Mouse (Mus musculus): ENCODE results near the gene Abhd6. TPM values are rescaled to one million over a fixed set of nuclear protein-coding genes. Genes with fewer than 3 reads are reported as not detected.

Gene Abhd6
- polyA plus RNA-seq, 1 experiment: 13.2 TPM

GRCm38 (mm10) chr14:8095562-8095950, 92.9 kb downstream of the Abhd6 start:
- WGBS: 15% methylated on average over 7 of the region's 7 CpGs
- DNase-seq: peak; percentile 24
- Histone ChIP-seq H3K4me1 (ENCODE audit: control insufficient read depth, insufficient read depth, low read length) (peaks cover 14% of the 10 kb centered on the region), H3K4me3 (replicated peaks; ENCODE audit: extremely low read depth, low read depth, low read length) (peak overlapping the region; percentile 45)
- no peak for TF ChIP-seq CTCF (IDR thresholded peaks at IDR 0.05; ENCODE audit: insufficient read depth, low read length)
- peak; percentile 29; the same call in 1 of the 2 replicates for TF ChIP-seq POLR2A (IDR thresholded peaks at IDR 0.05; ENCODE audit: borderline replicate concordance, extremely low read depth, low read depth, low read length)

DNA sequence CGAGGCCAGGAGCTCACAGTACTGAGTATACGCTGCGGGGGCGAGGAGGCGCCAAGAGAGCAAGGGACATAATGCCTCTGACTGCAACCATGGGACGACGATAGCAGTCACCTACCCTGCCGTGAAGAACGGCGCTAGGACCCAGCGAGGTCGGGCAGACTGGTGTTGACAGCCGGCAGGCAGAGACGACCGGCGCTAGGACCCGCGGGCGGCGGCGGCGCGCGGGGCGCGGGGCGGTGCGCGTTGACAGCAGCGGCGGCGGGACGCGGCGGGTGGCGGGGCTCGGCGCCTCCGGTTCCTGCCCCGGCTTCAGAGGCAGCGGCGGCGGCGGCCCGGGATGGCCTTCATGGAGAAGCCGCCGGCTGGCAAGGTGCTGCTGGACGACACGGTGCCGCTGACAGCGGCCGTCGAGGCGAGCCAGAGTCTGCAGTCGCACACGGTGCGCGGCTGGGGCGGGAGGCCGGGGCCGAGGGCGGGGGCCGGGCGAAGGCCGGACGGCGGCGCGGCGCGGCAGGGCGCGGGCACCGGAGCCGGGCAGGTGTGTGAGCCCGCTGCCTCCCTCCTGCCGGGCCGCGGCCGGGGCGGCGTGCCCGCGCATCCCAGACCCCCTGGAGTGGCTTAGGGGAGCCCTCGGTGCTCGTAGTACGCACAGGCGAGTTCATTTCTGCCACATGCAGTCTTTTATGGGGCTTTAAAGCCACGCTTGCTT, 95.4 kb downstream of the Abhd6 start, which contains the start of gene Pxk:
Gene Pxk (plus strand): TSS at position 234 of the 709 bp plus-strand sequence.
- WGBS: under 1% methylated on average over 83 of the region's 89 CpGs
- H3K4me1 ChIP-seq (ENCODE audit: control insufficient read depth, insufficient read depth, low read length): peaks cover 18% of the 10 kb centered on the region
- peak; percentile 25; the same call in 1 of the 2 replicates for TF ChIP-seq POLR2A (IDR thresholded peaks at IDR 0.05; ENCODE audit: borderline replicate concordance, extremely low read depth, low read depth, low read length)
- no peak for TF ChIP-seq CTCF (IDR thresholded peaks at IDR 0.05; ENCODE audit: insufficient read depth, low read length)
- DNase-seq: peak; percentile 91
- peak within 1 kb of the TSS; percentile 68 for H3K4me3 ChIP-seq (replicated peaks; ENCODE audit: extremely low read depth, low read depth, low read length)

- Histone ChIP-seq H3K4me3 (replicated peaks; ENCODE audit: extremely low read depth, low read depth, low read length) (peak overlapping the region; percentile 68), H3K4me1 (ENCODE audit: control insufficient read depth, insufficient read depth, low read length) (peaks cover 21% of the 10 kb centered on the region)
- TF ChIP-seq POLR2A (IDR thresholded peaks at IDR 0.05; ENCODE audit: borderline replicate concordance, extremely low read depth, low read depth, low read length) (no peak), CTCF (IDR thresholded peaks at IDR 0.05; ENCODE audit: insufficient read depth, low read length) (no peak)
- WGBS: 2% methylated on average over 5 of the region's 5 CpGs
- no peak for DNase-seq
These were observed 95.9 kb downstream of the Abhd6 start for GRCm38 (mm10) chr14:8098687-8098995.

DNA sequence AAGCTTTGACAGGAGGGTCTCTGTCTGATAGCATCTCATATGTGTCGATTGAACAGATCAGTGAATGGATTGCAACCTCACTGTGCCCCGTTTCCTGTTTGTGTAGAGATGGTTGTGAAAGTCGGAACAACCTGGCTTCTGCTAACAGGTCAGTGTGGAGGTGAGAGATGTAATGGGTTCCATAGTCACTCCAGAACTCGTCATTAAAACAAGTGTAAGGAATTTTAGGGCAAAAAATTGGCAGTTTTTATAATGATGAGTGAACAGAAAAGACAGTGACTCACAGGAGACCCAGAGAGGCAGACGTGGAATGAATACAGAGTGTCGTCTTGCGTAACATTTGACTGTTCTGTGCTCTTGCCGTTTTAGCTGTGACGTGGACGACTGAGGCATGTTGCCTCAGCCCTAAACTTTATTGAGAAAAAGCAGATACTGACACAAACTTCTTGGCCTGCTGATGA, 96.9 kb downstream of the Abhd6 start:
- H3K4me1 ChIP-seq (ENCODE audit: control insufficient read depth, insufficient read depth, low read length): peaks cover 21% of the 10 kb centered on the region
- no peak for DNase-seq
- 29% methylated on average over 10 of the region's 10 CpGs for WGBS
- H3K4me3 ChIP-seq (replicated peaks; ENCODE audit: extremely low read depth, low read depth, low read length): peak overlapping the region; percentile 59
- TF ChIP-seq CTCF (IDR thresholded peaks at IDR 0.05; ENCODE audit: insufficient read depth, low read length) (no peak), POLR2A (IDR thresholded peaks at IDR 0.05; ENCODE audit: borderline replicate concordance, extremely low read depth, low read depth, low read length) (no peak)

DNA sequence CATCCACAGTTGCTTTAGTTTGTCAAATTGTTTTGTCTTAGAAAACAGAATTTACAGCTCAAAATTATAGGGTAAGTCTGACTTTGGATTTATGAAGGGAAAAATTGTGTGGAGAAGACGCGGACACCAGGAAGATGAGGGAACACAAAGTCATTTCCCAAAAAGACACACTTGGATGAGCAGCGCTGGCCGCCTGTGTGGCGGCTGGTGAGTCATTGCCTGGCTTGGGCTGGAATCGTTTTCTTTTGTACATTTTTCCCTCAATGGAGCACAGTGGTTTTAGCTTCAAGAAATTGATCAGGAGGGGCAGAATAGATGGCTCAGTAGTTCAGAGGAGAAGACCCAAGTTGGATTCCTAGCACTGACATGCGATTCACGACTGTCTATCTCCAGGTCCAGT, 99.2 kb downstream of the Abhd6 start:
- TF ChIP-seq CTCF (IDR thresholded peaks at IDR 0.05; ENCODE audit: insufficient read depth, low read length): no peak
- no peak for TF ChIP-seq POLR2A (IDR thresholded peaks at IDR 0.05; ENCODE audit: borderline replicate concordance, extremely low read depth, low read depth, low read length)
- peaks cover 18% of the 10 kb centered on the region for H3K4me1 ChIP-seq (ENCODE audit: control insufficient read depth, insufficient read depth, low read length)
- 88% methylated on average over 8 of the region's 8 CpGs for WGBS
- H3K4me3 ChIP-seq (replicated peaks; ENCODE audit: extremely low read depth, low read depth, low read length): no peak overlapping the region
- DNase-seq: no peak

- H3K4me3 ChIP-seq (replicated peaks; ENCODE audit: extremely low read depth, low read depth, low read length): no peak overlapping the region
- no peak for DNase-seq
- H3K4me1 ChIP-seq (ENCODE audit: control insufficient read depth, insufficient read depth, low read length): peaks cover 18% of the 10 kb centered on the region
- WGBS: 48% methylated on average over 12 of the region's 12 CpGs
- no peak for TF ChIP-seq POLR2A (IDR thresholded peaks at IDR 0.05; ENCODE audit: borderline replicate concordance, extremely low read depth, low read depth, low read length)
- TF ChIP-seq CTCF (IDR thresholded peaks at IDR 0.05; ENCODE audit: insufficient read depth, low read length): no peak
These were observed 100.0 kb downstream of the Abhd6 start for GRCm38 (mm10) chr14:8102676-8103075.

Other genes with a start within 250 kb of the Abhd6 start
- gene Gm26661, start 211.3 kb upstream of the Abhd6 start, polyA plus RNA-seq (2012; rRNA removed): not detected in 2 replicates
- gene Flnb, start 184.9 kb upstream of the Abhd6 start, polyA plus RNA-seq (2012; rRNA removed): 22.3 and 26.4 TPM in 2 replicates
- gene Gm45521, start 45.6 kb upstream of the Abhd6 start, polyA plus RNA-seq (2012; rRNA removed): not detected in 2 replicates
- 1.5 and 1.9 TPM in 2 replicates for gene Dnase1l3, start 8.3 kb upstream of the Abhd6 start, polyA plus RNA-seq (2012; rRNA removed)
- 6.1 and 8.2 TPM in 2 replicates for gene Rpp14, start 77.5 kb downstream of the Abhd6 start, polyA plus RNA-seq (2012; rRNA removed)
- gene Pxk, start 95.3 kb downstream of the Abhd6 start, polyA plus RNA-seq (2012; rRNA removed): 25.5 and 28.3 TPM in 2 replicates
- 30.3 and 53.1 TPM in 2 replicates for gene Pdhb, start 170.1 kb downstream of the Abhd6 start, polyA plus RNA-seq (2012; rRNA removed)
- 6.1 and 9.0 TPM in 2 replicates for gene Kctd6, start 211.2 kb downstream of the Abhd6 start, polyA plus RNA-seq (2012; rRNA removed)

Data from lung, adult 2 months (tissue).